Mouse (Mus musculus) CH12.LX (cell line): Measurements from ENCODE around the gene Nt5c. TPM values are rescaled to one million over a fixed set of nuclear protein-coding genes. Genes with fewer than 3 reads are reported as not detected.

Experiments
- DNase-seq: peaks from one replicate; pipeline ENCODE4 v3.0.0-alpha.2; 2013; ENCODE audit errors: extremely low read depth
- H3K27ac ChIP-seq: 2 replicates; pipeline ENCODE4 v1.5.1; 2012; ENCODE audit warnings: low read depth, mild to moderate bottlenecking, control low read depth, moderate library complexity; ENCODE audit not compliant: insufficient read depth
- H3K27me3 ChIP-seq: replicated peaks from 2 replicates; pipeline ENCODE3; 2012; ENCODE audit warnings: inconsistent platforms
- H3K36me3 ChIP-seq, 2 experiments: replicated peaks in 1 of 2; 2 replicates each; pipeline versions ENCODE3 to v1.6.1; 2012; ENCODE audit warnings: inconsistent platforms in 1 of 2, low read length in 1 of 2, mild to moderate bottlenecking in 1 of 2, mixed read lengths in 1 of 2, moderate library complexity in 1 of 2; ENCODE audit not compliant: control insufficient read depth in 1 of 2, insufficient read depth in 1 of 2
- H3K4me1 ChIP-seq, 2 experiments: 2 replicates each; pipeline ENCODE4 v1.6.1; 2012; ENCODE audit warnings: inconsistent platforms in 1 of 2, moderate library complexity in 1 of 2; ENCODE audit not compliant: insufficient read depth in 2 of 2, control insufficient read depth in 1 of 2
- H3K4me2 ChIP-seq: 2 replicates; pipeline ENCODE4 v1.6.1; 2012; ENCODE audit warnings: low read depth, mild to moderate bottlenecking, control low read depth; ENCODE audit not compliant: poor library complexity, insufficient read depth, severe bottlenecking
- H3K4me3 ChIP-seq, 3 experiments: fragments of 150-350 bp in 1 of 3; sonication (generic) in 1 of 3; replicated peaks in 1 of 3; 2 replicates each; pipeline versions ENCODE3 to v1.5.1; 2011 to 2012; ENCODE audit warnings: low read depth in 2 of 3, low read length in 2 of 3, mild to moderate bottlenecking in 2 of 3, moderate library complexity in 2 of 3, control low read depth in 1 of 3, improper control_type of control experiment in 1 of 3, inconsistent platforms in 1 of 3, mixed read lengths in 1 of 3; ENCODE audit not compliant: poor library complexity in 1 of 3
- H3K79me2 ChIP-seq: replicated peaks from 2 replicates; pipeline ENCODE4 v1.6.1; 2012; ENCODE audit warnings: mild to moderate bottlenecking, moderate library complexity; ENCODE audit not compliant: control insufficient read depth, poor library complexity, insufficient read depth, severe bottlenecking; ENCODE audit errors: extremely low read depth
- H3K9ac ChIP-seq: 2 replicates; pipeline ENCODE4 v1.6.1; 2012; ENCODE audit warnings: low read depth, mild to moderate bottlenecking, control low read depth, moderate library complexity; ENCODE audit not compliant: insufficient read depth
- H3K9me3 ChIP-seq: replicated peaks from 2 replicates; pipeline ENCODE3; 2012; ENCODE audit warnings: low read length, inconsistent platforms, mixed read lengths
- BHLHE40 ChIP-seq: IDR thresholded peaks from 2 replicates; pipeline ENCODE4 v1.6.1; 2011; ENCODE audit warnings: mild to moderate bottlenecking, low read depth, low read length, improper control_type of control experiment
- CHD1 ChIP-seq: IDR thresholded peaks from 2 replicates; pipeline ENCODE4 v1.6.1; 2012; ENCODE audit warnings: low read depth, low read length, improper control_type of control experiment, inconsistent platforms
- CHD2 ChIP-seq: IDR thresholded peaks from 2 replicates; pipeline ENCODE4 v1.6.1; 2011; ENCODE audit warnings: low read length, improper control_type of control experiment
- CTCF ChIP-seq, 2 experiments: IDR thresholded peaks in 1 of 2; conservative IDR thresholded peaks in 1 of 2; 2 replicates each; pipeline ENCODE4 v1.5.1; 2011 to 2012; ENCODE audit warnings: low read depth in 2 of 2, low read length in 2 of 2, improper control_type of control experiment in 1 of 2, inconsistent platforms in 1 of 2, mild to moderate bottlenecking in 1 of 2, moderate library complexity in 1 of 2
- E2F4 ChIP-seq: IDR thresholded peaks from 2 replicates; pipeline ENCODE4 v1.6.1; 2011; ENCODE audit warnings: low read depth, low read length, improper control_type of control experiment; ENCODE audit not compliant: insufficient replicate concordance
- ELF1 ChIP-seq: IDR thresholded peaks from 2 replicates; pipeline ENCODE4 v1.6.1; 2014; ENCODE audit warnings: low read depth, mild to moderate bottlenecking, inconsistent platforms, low read length, improper control_type of control experiment
- EP300 ChIP-seq: IDR thresholded peaks from 2 replicates; pipeline ENCODE4 v1.6.1; 2011; ENCODE audit warnings: low read length, improper control_type of control experiment
- ETS1 ChIP-seq: conservative IDR thresholded peaks from 2 replicates; pipeline ENCODE4 v1.6.1; 2012; ENCODE audit warnings: low read depth, mild to moderate bottlenecking, inconsistent platforms, low read length, improper control_type of control experiment, moderate library complexity
- GABPA ChIP-seq: IDR thresholded peaks from 2 replicates; pipeline ENCODE4 v1.6.1; 2012; ENCODE audit warnings: low read depth, low read length, improper control_type of control experiment, inconsistent platforms; ENCODE audit not compliant: insufficient replicate concordance
- HCFC1 ChIP-seq: IDR thresholded peaks from 2 replicates; pipeline ENCODE4 v1.6.1; 2012; ENCODE audit warnings: low read depth, mild to moderate bottlenecking, inconsistent platforms, low read length, improper control_type of control experiment
- IRF4 ChIP-seq: IDR thresholded peaks from 2 replicates; pipeline ENCODE4 v1.6.1; 2014; ENCODE audit warnings: low read depth, mild to moderate bottlenecking, inconsistent platforms, low read length, improper control_type of control experiment
- KAT2A ChIP-seq: IDR thresholded peaks from 2 replicates; pipeline ENCODE4 v1.6.1; 2012; ENCODE audit warnings: low read length, improper control_type of control experiment, inconsistent platforms; ENCODE audit not compliant: insufficient replicate concordance
- MAFK ChIP-seq: IDR thresholded peaks from 2 replicates; pipeline ENCODE4 v1.6.1; 2011; ENCODE audit warnings: low read length, improper control_type of control experiment; ENCODE audit not compliant: insufficient replicate concordance
- MAX ChIP-seq: IDR thresholded peaks from 2 replicates; pipeline ENCODE4 v1.6.1; 2011; ENCODE audit warnings: low read length, improper control_type of control experiment
- MAZ ChIP-seq: IDR thresholded peaks from 2 replicates; pipeline ENCODE4 v1.6.1; 2012; ENCODE audit warnings: low read depth, mild to moderate bottlenecking, inconsistent platforms, low read length, improper control_type of control experiment, moderate library complexity
- MXI1 ChIP-seq: IDR thresholded peaks from 2 replicates; pipeline ENCODE4 v1.6.1; 2011; ENCODE audit warnings: mild to moderate bottlenecking, low read depth, low read length, improper control_type of control experiment
- NELFE ChIP-seq: IDR thresholded peaks from 2 replicates; pipeline ENCODE4 v1.6.1; 2011; ENCODE audit warnings: low read depth, low read length, improper control_type of control experiment
- NRF1 ChIP-seq: IDR thresholded peaks from 2 replicates; pipeline ENCODE4 v1.6.1; 2014; ENCODE audit warnings: low read depth, mild to moderate bottlenecking, inconsistent platforms, low read length, improper control_type of control experiment, moderate library complexity
- POLR2A ChIP-seq: IDR thresholded peaks from 2 replicates; pipeline ENCODE4 v1.6.1; 2011; ENCODE audit warnings: low read depth, mild to moderate bottlenecking, improper control_type of control experiment, low read length
- POLR2AphosphoS2 ChIP-seq: IDR thresholded peaks from 2 replicates; pipeline ENCODE4 v1.6.1; 2011; ENCODE audit warnings: low read depth, low read length, improper control_type of control experiment
- RAD21 ChIP-seq: IDR thresholded peaks from 2 replicates; pipeline ENCODE4 v1.6.1; 2011; ENCODE audit warnings: low read depth, mild to moderate bottlenecking, low read length, improper control_type of control experiment, moderate library complexity
- RCOR1 ChIP-seq: conservative IDR thresholded peaks from 2 replicates; pipeline ENCODE4 v1.6.1; 2012; ENCODE audit warnings: low read depth, mild to moderate bottlenecking, inconsistent platforms, low read length, improper control_type of control experiment
- SIN3A ChIP-seq: IDR thresholded peaks from 2 replicates; pipeline ENCODE4 v1.6.1; 2012; ENCODE audit warnings: low read length, improper control_type of control experiment, inconsistent platforms
- SMC3 ChIP-seq: IDR thresholded peaks from 2 replicates; pipeline ENCODE4 v1.6.1; 2011; ENCODE audit warnings: low read depth, low read length, improper control_type of control experiment
- TBP ChIP-seq: conservative IDR thresholded peaks from 2 replicates; pipeline ENCODE4 v1.6.1; 2011; ENCODE audit warnings: low read depth, low read length, improper control_type of control experiment
- TCF12 ChIP-seq: IDR thresholded peaks from 2 replicates; pipeline ENCODE4 v1.6.1; 2014; ENCODE audit warnings: low read depth, mild to moderate bottlenecking, inconsistent platforms, low read length, improper control_type of control experiment
- UBTF ChIP-seq: IDR thresholded peaks from 2 replicates; pipeline ENCODE4 v1.6.1; 2012; ENCODE audit warnings: low read depth, mild to moderate bottlenecking, inconsistent platforms, low read length, improper control_type of control experiment, moderate library complexity
- USF1 ChIP-seq: IDR thresholded peaks from 2 replicates; pipeline ENCODE4 v1.6.1; 2014; ENCODE audit warnings: low read depth, mild to moderate bottlenecking, inconsistent platforms, low read length, improper control_type of control experiment
- USF2 ChIP-seq: conservative IDR thresholded peaks from 2 replicates; pipeline ENCODE4 v1.6.1; 2011; ENCODE audit warnings: low read depth, low read length, improper control_type of control experiment
- ZC3H11A ChIP-seq: IDR thresholded peaks from 2 replicates; pipeline ENCODE4 v1.6.1; 2012; ENCODE audit warnings: low read depth, mild to moderate bottlenecking, inconsistent platforms, low read length, improper control_type of control experiment
- ZMIZ1 ChIP-seq: IDR thresholded peaks from 2 replicates; pipeline ENCODE4 v1.6.1; 2012; ENCODE audit warnings: low read depth, mild to moderate bottlenecking, inconsistent platforms, low read length, improper control_type of control experiment
- ZNF384 ChIP-seq: IDR thresholded peaks from 2 replicates; pipeline ENCODE4 v1.6.1; 2012; ENCODE audit warnings: low read depth, low read length, improper control_type of control experiment, inconsistent platforms
- dilution Hi-C: fragments of 300-500 bp; cut with MboI; formaldehyde crosslinking; loops from 2 replicates; pipeline ENCODE4 v1.14.3; 2020; ENCODE audit warnings: low sequenced_read_pairs; ENCODE audit not compliant: extremely low pct_unique_long_range_greater_than_20kb, extremely low pct_ligation_motif_present
- in situ Hi-C: fragments of 300-500 bp; cut with MboI; formaldehyde crosslinking; loops from 3 replicates; pipeline ENCODE4 v1.14.3; 2019; ENCODE audit warnings: low sequenced_read_pairs, low pct_ligation_motif_present, low pct_unique_long_range_greater_than_20kb, mixed read lengths
- polyA plus RNA-seq: library from polyadenylated mRNA; unstranded; fragments of >175 nt; gene quantifications from 2 replicates; pipeline ENCODE4 v1.2.1, GENCODE M21; 2012; ENCODE audit warnings: low read depth; ENCODE audit not compliant: insufficient read length
- total RNA-seq, 2 experiments: library from RNA; depleted of rRNA; stranded (reverse); fragments of 300-350 nt in 1 of 2; fragments of >200 nt in 1 of 2; gene quantifications; 2 replicates each; pipeline ENCODE4 v1.2.3; 2012 to 2014

Nt5c gene
- total and polyA plus RNA-seq, 3 experiments = 65.3 to 175 (median 151) TPM

DNA sequence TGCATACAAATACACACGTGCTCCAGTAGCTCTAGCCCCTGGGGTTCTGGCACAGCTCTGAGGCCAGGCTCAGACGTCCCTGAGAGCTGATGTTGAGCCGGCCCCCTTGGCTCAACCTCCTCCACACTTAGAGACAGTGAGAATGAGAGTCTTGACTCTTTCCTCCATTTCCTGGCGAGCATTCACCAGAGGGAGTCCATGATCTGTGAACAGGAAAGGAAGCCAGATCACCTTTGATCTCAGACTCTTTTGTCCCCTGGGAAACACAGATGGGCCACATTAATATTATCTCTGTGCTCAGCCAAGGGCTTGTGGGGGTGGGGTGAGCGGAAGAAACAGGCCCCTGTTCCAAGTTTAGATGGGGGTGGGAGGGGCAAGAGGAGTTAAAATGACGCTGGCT is 34.3 kb downstream of the Nt5c start:
- Histone ChIP-seq H3K27me3 (peaks cover 14% of the 10 kb centered on the region), H3K9ac (no peak overlapping the region), H3K4me2 (no peak overlapping the region; the same call in 1 of the 2 replicates), H3K9me3 (peaks cover 10% of the 10 kb centered on the region), H3K36me3 (no peaks in the 10 kb centered on the region), H3K79me2 (no peaks in the 10 kb centered on the region), H3K4me3 (no peak overlapping the region), H3K4me1 (peaks cover 5 to 18% of the 10 kb centered on the region in 2 experiments), H3K27ac (no peak overlapping the region)
- TF ChIP-seq CHD1 (no peak), MAX (no peak), POLR2AphosphoS2 (no peak), E2F4 (no peak), CHD2 (no peak), USF1 (no peak), BHLHE40 (no peak), ZMIZ1 (no peak), CTCF (conservative IDR thresholded peaks at IDR 0.05 in 1 of 2, IDR thresholded peaks at IDR 0.05 in 1 of 2; ENCODE audit: low read depth in 2 of 2, low read length in 2 of 2) (no peak), ZC3H11A (no peak), EP300 (no peak), MAFK (no peak), ELF1 (no peak), RAD21 (no peak), MAZ (no peak), NRF1 (no peak), SMC3 (no peak), KAT2A (no peak)
- in situ Hi-C loops = no loop called here
- DNase-seq = no peak
- dilution Hi-C loops = no loop called here

- no peak overlapping the region for H3K9ac ChIP-seq
- dilution Hi-C loops (no loop called here), in situ Hi-C loops (no loop called here)
- H3K27ac ChIP-seq = no peak overlapping the region
- no peak for DNase-seq
- H3K4me3 ChIP-seq = no peak overlapping the region
- peaks cover 5 to 23% of the 10 kb centered on the region in 2 experiments; a peak in 3 of 4 replicates for H3K4me1 ChIP-seq
- H3K79me2 ChIP-seq = no peaks in the 10 kb centered on the region
- H3K9me3 ChIP-seq = peaks cover 16% of the 10 kb centered on the region
- H3K36me3 ChIP-seq = no peaks in the 10 kb centered on the region
- H3K27me3 ChIP-seq = peaks cover 12% of the 10 kb centered on the region
- H3K4me2 ChIP-seq = no peak overlapping the region
- TF ChIP-seq ZNF384 (no peak), TBP (no peak), HCFC1 (no peak), CHD1 (no peak), NELFE (no peak), CHD2 (no peak), POLR2A (no peak), USF2 (no peak), MAZ (no peak), UBTF (no peak), BHLHE40 (no peak), RCOR1 (no peak), GABPA (no peak), IRF4 (no peak), TCF12 (no peak), ELF1 (no peak), MXI1 (no peak), MAFK (no peak), SIN3A (no peak), ETS1 (no peak)
Observed at GRCm38 (mm10) chr11:115456182-115456581, 35.5 kb downstream of the Nt5c start.
